Mouse (Mus musculus) brain, embryonic 14.5 days (tissue): ENCODE measurements around the gene Olfr518.

ENCODE experiments used
- CTCF ChIP-seq: fragments of 200-500 bp; IDR thresholded peaks from 2 replicates; pipeline ENCODE4 v1.5.1; 2012; ENCODE audit warnings: inconsistent platforms, mild to moderate bottlenecking, moderate library complexity, borderline replicate concordance; ENCODE audit not compliant: insufficient read depth, insufficient read length; ENCODE audit errors: extremely low read depth
- POLR2A ChIP-seq: fragments of 200-500 bp; IDR thresholded peaks from 2 replicates; pipeline ENCODE4 v1.6.1; 2012; ENCODE audit warnings: mild to moderate bottlenecking, inconsistent platforms, borderline replicate concordance; ENCODE audit not compliant: poor library complexity, insufficient read depth, insufficient read length, severe bottlenecking; ENCODE audit errors: extremely low read depth

GRCm38 (mm10) chr7:108894320-108894719 lies 9.5 kb upstream of the Olfr518 start, which contains the start of gene Olfr519:
- no peak for TF ChIP-seq POLR2A
- no peak for TF ChIP-seq CTCF
